Mouse (Mus musculus) megakaryocyte-erythroid progenitor cell, adult 5-6 weeks (primary cell): ENCODE results near the gene Mcts2. TPM values are rescaled to one million over a fixed set of nuclear protein-coding genes. Genes with fewer than 3 reads are reported as not detected.

Source experiments
- ATAC-seq: replicated peaks from 2 replicates; pipeline ENCODE4 v1.8.0; 2016; ENCODE audit warnings: mild to moderate bottlenecking, inconsistent platforms; ENCODE audit not compliant: severe bottlenecking, poor library complexity, low FRiP score, low TSS enrichment
- total RNA-seq, 2 experiments: library from RNA; stranded (forward) in 1 of 2; stranded (reverse) in 1 of 2; fragments of 200-1000, 215-1000 nt in 1 of 2; fragments of >200 nt in 1 of 2; fragmentation: Nextera tagmentation in 1 of 2; gene quantifications; 2 replicates each; pipeline ENCODE4 v1.2.3; 2014 to 2017

The Mcts2 gene
- total RNA-seq, 2 experiments from 2014 or later, result 5.8 to 12.5 TPM

DNA sequence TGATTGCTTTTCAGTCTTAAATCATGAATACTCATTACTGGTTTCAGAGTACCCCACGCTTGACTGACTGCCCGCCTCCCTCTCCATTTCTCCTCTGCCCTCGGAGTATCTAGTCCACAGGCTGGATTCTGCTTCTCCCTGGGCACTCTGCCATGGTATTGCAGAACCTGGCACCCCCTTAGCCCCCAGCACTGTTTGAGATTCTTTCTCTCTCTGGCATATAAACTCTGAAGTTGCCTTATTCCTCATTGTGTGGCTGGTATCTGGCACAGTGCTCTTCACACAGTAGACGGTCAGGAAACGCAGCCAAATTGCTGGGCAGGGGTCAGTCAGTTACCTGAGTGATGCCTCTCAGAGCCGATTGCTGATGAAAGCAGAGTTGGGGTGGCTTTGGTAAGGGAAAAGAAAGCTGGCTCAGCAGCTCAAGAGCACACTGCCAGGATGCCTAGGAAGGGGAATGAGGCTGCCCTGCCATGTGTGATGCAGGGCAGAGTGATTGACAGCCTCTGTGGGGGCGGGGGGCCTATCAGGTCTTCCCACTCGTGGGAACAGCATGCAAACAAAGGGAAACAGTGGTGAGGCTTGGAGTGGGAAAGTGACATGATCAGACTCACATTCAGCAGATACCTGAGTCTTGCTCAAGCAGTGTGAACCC, 7.0 kb upstream of the Mcts2 start:
- no peak for ATAC-seq

DNA sequence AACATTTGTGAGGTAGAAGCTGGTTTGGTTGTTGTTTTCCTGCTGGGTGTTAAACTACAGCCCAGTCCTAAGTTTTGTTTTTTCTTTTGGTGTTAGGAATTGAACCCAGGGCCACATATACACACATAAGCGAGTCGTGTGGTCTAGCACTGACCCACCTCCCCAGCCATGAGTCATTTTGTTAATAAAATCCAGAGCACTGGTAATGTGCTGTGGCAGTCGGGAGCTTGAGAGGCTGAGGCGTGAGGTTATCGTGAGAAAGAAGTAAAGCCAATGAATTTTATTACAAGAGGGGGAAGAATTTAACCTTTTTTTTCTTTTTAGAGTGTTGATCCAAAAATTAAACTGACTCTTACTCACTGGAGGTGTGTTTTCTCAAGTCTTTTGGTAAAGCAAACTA, 3.7 kb upstream of the Mcts2 start:
- no peak for ATAC-seq

DNA sequence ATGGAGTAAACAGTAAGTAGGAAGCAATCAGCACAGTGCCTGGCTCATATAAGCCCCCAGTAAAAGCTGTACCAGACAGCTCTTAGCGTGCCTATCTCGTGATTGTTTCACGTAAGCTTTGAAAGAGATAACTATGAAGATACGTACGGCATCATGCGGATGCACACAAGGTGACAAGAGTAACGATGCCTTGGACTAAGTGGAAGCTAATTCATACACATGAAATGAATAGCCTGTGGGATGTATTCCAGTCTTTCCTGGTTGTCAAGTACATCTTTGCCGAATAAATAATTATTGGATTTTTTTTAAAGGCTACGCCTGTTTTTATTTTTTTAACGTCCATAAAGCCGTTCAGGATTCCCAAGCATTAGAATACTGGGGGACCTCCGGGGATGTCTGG, 436 bp upstream of the Mcts2 start:
- ATAC-seq, result no peak

DNA sequence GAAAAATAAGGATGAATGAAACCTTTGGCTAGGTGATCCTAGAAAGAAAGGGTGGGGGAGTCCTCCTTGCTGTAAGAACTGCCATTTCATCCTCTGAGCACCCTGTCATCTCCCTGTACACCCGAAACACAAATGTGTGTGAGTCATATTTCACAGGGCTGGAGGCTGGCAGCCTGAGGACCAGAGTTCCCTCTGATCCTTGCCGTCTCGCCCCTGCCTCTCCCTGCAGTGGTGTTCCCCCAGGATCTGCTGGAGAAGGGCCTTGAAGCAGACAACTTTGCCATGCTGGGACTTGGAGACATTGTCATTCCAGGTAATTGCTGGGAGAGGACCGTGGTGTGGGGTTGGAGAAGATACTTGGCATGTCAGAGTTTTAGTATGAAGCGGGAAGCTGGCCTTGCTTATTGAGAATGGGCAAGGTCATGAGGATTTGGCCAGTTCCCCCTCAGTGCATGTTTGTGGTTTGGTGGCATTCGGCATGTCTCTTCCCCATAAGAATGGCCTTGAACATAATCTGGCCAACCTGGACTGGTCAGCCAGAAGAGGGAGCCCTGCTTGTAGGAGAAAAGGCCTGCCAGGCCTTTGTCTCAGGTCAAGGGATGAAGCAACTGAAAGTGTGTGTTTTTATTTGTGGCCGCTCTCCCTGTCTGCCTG, 4.9 kb downstream of the Mcts2 start:
- no peak for ATAC-seq

DNA sequence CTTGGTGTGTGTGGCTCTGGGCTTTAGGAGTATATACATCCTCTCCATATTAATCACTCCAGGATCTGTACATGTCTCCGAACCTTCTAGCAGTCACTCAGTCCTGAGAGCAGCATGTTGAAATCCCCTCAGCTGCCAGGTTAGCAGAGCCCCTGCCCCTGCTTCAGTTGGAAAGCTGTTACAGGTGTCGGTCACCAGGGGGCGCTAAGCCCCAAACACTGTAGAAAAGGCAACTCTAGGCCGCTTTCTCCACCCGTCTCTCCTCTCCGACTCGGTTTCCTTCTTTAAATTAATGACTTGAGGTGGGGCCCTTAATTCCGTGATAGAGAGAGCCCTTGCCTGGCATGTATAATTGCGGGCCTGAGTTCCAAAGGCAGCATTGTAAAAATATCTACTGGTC, 6.4 kb downstream of the Mcts2 start:
- ATAC-seq, result peak; percentile 55

DNA sequence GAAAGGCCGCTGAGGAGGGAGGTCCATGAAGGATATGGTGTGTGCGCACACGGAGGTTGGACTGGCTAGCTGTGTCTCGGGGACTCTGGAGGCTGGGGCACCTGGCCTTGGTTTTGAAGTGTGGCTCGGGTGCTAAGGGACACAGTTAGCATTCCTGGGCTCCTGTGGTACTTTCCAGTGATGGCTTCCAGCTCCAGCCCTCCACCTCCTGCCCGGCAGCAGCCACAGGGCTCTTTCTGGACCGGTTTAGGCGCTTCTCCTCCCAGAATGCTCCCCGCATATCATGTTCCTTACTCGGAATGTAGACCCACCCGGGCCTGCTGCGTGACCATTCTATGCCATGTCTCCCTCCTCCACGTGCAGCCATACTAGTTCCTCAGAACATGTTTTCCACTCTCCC, 6.9 kb downstream of the Mcts2 start:
- no peak for ATAC-seq

DNA sequence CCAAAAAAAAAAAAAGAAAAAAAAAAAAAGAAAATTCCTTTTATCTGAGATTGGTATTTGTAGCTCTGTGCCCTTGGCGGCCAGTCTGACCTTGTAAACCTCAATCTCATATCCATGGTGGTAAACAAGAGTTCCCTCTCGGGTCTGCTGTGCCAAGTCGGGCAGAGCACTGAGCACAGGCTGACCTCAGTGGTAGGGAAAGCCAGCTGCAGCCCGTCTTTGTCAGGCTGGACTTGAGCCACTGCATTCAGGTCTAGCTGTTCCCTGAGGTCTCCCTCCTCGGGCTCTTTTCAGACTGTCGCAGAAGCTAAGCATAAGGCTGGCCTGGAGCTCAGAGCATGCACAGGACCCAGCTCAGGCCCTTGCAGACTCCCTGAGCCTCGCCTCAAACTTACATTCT, 7.9 kb downstream of the Mcts2 start:
- ATAC-seq, result no peak

DNA sequence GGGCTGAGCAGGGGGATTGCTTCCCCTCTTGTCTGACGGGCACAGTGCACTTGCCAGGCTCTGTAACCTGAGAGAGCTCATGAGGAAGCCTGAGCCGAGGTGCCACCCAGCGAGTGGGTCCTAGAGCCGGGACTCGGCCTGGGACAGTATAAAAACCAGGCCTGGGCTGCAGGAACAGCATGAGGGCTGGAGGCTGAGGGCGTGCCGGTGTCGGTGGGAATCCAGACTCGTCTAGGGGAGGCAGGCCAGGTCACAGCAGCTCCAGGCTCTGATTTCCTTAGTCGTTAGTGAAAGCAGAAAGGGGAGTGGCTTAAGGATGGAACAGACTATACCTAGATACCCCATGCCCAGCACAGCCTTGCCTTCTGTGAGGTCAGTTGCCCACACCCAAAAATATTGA, 9.2 kb downstream of the Mcts2 start:
- no peak for ATAC-seq

DNA sequence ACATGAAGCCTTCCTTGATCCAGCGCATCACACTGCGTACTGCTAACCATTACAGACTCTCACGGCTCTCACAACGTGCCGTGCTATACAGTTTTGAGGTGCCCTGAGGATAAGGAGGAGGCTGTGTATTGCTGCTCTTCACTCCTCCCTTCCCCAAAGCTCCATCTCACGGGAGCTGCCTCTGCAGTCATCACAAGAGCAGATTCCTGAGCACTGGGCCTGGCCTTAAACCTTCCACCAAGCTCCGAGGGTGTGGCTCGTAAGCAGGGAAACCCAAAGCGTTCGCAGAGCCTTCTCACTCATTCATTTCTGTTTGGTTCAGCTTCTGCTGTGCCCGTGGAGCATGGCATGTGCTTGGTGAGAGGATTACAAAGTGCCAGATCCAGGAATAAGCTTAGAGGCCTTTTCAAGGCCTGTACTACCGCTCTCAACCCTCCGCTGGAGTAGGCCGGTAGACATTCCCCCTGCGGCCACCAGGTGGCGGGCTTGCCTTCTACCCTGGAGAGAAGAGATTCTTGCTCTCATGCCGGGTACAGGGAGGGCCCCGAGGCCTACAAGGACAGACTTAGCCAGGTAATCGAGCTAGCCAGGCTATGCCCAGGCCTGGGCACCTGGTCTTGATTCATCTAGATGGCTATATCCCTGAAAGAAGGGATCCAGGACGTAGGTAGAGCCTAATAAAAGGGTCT, 9.8 kb downstream of the Mcts2 start:
- peak; percentile 86 for ATAC-seq

DNA sequence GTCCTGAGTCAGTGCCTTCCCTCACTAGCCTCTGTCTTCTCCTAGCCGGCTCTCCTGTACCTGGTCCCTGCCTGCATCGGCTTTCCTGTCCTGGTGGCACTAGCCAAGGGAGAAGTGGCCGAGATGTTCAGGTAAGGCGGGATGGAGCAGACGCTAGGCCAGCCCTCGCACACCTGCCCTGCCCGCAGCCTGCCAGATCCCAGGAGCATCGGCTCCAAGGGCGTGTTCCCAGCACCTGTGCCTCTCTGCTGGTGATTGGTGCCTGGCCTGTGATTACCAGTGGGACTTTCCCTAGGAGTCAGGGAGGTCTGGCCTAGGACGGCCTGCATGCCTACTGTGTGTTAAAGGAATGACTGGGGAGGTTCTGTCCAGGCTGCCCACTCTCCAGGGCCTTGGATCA, 13.3 kb downstream of the Mcts2 start:
- ATAC-seq, result no peak

DNA sequence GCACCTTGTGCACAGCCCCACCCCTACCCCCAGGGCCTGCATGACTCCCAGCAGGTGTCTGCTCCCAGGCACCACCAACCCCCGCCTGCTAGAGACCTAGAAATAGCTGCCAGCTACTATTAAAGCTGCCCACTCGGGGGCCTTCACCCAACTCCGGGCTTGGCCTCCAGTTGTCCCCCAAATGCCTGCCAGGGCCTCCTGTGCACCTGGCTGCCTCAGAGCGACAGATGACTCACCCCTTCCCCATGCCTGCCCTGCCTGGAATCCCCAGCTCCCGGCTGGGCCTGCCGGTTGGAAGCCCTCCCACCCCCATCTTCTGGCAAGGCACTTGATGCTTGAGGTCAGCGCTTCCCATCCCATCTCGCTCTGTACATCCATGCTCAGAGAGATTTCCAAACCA, 13.9 kb downstream of the Mcts2 start:
- ATAC-seq, result no peak

DNA sequence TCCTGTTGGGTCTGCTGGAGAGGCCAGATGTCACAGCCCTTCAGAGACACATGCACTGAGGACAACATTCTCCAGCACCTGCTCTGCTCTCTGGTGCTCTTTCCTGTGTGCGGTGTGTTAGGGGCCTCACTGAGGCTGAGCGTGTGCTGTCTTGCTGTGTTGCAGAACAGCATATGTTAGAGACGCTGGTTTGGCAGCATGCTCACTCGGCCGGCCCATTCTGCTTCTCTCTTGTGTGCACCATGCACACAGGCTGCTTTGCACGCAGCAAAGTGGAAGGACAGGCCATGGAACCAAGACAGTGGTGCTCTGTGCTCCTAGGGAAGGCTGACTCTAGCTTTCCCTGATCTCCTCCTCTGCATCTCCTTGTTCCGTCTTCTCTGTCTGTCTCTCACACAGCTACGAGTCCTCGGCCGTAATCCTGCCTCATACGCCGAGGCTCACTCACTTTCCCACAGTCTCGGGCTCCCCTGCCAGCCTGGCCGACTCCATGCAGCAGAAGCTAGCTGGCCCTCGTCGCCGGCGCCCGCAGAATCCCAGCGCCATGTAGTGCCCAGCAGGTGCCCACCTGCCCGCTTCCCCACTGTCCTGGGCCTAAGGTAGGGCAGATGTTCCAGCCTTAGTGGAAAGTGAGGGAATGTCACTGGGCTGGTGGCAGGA, 16.9 kb downstream of the Mcts2 start:
- ATAC-seq, result no peak

DNA sequence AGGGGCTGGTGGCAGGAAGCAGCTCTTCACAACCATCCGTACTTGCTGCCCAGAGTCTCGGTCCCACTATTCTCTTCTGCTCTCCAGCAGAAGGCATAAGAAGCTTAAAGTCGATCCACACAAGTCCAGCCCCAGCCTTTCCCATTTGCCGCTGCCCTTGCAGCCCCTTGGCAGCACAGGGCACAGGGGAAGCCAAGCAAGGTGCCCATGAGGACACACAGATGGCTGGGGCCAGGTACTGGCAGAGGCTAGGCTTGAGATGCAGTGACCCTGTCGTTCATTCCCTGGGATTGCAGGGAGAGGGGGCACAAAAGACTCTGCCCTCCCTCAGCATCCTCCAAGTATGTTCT, 17.4 kb downstream of the Mcts2 start:
- no peak for ATAC-seq

DNA sequence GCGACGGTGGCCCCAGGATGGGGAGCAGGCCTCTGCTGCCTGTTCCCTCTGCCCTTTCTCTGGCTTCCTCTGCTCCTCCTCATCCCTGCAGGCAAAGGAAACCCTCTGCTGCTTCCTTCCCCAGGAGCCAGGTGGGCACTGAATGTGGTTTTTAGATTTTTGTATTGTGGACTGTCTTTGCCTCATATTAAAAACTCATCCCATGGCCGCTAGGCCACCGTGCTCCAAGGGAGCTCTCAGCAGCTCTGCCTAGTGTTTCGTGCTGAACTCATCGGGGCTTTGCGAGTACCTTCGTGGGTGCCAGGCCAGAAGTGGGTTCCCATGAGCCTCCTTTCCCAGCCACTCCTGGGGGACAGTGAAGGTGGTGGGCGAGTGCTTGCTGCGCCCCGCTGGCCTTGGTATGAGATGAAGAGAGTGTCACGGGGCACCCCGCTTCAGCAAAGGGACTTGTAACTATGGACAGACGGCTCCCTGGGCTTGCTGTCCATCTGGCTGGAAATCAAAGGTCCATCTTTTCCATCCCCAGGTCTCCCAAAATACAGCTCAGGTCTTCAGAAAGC, 18.1 kb downstream of the Mcts2 start:
- no peak for ATAC-seq

DNA sequence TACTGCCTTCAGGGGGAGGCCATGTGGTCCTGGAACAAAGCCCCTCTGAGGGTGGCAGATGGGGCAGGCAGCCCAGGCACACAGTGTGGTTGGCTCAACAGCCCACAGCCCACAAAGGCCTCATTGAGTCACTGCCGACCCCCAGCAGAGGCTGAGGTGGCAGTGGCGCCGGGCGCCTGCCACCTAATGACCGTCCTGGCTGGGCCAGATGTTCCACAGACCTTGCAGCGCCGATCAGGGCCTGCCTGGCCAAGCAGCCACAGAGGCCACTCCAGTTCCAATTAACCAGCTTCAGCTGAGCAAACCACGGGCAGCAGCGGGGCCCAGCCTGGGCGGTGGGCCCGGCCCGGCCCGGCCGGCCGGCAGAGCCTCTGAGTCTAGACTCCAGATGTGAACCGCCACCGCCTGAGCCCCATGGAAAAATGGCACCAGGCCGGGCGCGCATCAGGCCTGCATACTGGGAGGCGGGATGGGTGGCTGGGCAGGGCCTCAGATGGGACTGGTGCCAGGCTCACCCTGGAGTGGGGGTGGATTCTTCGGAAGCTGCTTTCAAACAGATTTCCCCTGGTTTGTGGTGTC, 19.2 kb downstream of the Mcts2 start:
- no peak for ATAC-seq

DNA sequence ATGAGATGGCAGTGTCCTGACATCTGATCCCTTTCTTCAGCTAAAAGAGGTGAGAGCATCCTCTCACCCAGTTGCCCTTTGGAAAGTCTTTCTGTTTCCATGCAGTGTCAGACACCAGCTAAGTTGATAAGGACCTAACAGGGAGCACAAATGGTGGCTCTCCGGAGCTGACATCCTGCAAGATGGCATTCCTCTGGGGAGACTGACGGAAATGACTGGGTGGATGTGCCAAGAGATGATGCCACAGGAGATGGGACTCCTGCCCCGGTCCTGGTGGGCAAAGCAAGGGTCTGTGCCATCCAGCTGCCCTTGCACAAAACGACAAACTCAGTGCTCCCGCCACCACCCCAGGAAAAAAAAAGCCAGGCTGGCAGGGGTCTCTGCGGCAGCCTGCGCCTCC, 20.4 kb downstream of the Mcts2 start:
- ATAC-seq, result no peak

DNA sequence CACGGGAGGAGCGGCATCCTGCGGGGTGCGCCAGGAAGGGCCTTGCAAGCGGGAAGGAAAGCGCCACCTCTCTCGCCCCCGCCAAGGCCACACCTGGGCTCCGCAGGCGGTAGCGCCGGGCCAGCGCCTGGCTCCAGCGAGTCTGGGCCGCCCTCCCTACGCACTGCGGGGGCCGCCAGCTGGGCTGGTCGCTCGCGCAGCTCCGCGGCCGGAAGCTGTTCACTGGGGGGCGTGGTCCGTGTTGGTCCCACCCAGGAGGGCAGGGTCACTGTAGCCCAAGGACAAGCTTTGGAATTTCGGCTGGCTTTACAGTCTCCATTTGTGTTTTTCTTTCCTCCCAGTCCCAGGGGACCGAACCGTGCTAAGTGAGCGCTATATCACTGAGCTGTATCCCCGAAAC, 20.8 kb downstream of the Mcts2 start:
- no peak for ATAC-seq

DNA sequence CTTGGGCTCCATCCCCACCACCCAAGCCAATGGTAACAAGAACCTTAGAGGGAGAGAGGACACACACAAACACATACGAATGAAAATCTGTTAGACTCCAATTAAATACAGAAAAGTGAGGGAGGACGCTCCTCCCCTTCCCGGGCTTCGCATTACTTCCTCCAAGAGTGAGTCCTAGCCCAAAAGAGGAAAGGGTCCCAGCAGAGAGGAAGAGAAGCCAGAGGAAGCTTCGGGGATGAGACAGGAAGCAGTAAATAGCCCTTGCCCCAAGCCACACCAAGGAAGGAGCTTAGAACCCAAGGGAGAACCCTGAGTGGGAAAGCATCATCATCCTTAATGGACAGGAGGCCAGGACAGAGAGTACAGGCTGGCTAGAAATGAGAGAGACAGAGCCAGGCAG, 22.2 kb downstream of the Mcts2 start:
- ATAC-seq, result no peak

DNA sequence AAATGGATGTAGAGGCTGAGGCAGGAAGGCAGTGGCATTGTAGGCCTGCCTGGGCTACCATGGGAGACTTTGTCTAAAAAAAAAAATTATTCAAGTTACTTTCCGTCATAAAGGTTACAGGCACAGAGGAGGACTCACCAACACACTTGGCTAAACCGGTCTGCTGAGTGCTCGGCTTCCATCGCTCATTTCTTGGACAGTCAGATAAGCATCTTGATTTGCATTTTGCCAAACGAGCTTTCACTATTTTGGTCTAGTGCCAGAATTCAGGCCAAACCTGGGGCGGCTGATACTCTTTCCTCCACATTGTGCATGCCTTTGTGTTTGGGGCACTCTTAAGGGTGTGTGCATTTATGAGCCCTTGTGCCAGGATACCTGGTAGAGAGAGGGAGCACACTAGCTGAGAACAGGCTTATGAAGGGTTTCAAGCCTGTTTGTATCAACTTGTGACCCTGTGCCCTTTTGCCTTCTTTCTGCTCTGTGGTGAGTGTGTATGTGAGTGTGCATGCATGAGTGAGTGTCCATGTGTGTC, 29.5 kb downstream of the Mcts2 start:
- no peak for ATAC-seq

DNA sequence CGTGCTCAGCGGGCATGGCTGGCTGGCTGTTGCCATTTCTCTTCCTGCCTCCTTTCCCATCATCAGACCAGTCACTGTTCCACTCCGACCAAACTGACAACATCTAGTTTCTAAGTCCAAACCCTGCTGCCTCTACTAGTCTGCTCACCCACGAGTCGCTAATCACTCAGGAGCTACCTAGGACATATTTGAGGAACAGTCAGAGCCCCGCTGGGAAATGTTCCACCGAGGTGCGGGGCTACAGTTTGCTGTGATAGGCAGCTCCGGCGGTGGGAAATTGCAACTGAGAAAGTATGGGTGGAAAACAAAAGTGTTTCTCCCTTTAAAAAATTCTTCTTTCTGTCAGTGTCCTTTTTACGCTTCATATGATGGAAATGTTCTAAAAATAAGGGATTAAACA, 30.8 kb downstream of the Mcts2 start:
- ATAC-seq, result no peak
